Mouse (Mus musculus): ENCODE measurements around the gene Zc3h6.

Zc3h6 gene

GRCm38 (mm10) chr2:129024820-129025219, 57.6 kb downstream of the Zc3h6 start:
- DNase-seq (ENCODE audit: low spot score in 2 of 2) = no peak

GRCm38 (mm10) chr2:129035381-129035780, 68.2 kb downstream of the Zc3h6 start:
- DNase-seq (ENCODE audit: low spot score in 2 of 2) = no peak

GRCm38 (mm10) chr2:129038426-129038936, 71.3 kb downstream of the Zc3h6 start:
- peak in 1 of 2 experiments; percentile 30 for DNase-seq (ENCODE audit: low spot score in 2 of 2)

GRCm38 (mm10) chr2:129038937-129039631, 71.9 kb downstream of the Zc3h6 start:
- no peak for DNase-seq (ENCODE audit: low spot score in 2 of 2)

GRCm38 (mm10) chr2:129040567-129040966, 73.4 kb downstream of the Zc3h6 start:
- no peak for DNase-seq (ENCODE audit: low spot score in 2 of 2)

GRCm38 (mm10) chr2:129046172-129046845, 79.1 kb downstream of the Zc3h6 start:
- DNase-seq (ENCODE audit: low spot score in 2 of 2) = no peak

- no peak for DNase-seq (ENCODE audit: low spot score in 2 of 2)
Measured at GRCm38 (mm10) chr2:129046846-129047196, 79.6 kb downstream of the Zc3h6 start.

- no peak for DNase-seq (ENCODE audit: low spot score in 2 of 2)
Measured at GRCm38 (mm10) chr2:129047811-129048210, 80.6 kb downstream of the Zc3h6 start, which contains the start of gene Vinac1. Gene Vinac1 (minus strand): TSS chr2:129048172.

- no peak for DNase-seq (ENCODE audit: low spot score in 2 of 2)
Measured at GRCm38 (mm10) chr2:129052451-129052983, 85.3 kb downstream of the Zc3h6 start.

GRCm38 (mm10) chr2:129055741-129056140, 88.5 kb downstream of the Zc3h6 start:
- no peak for DNase-seq (ENCODE audit: low spot score in 2 of 2)

GRCm38 (mm10) chr2:129056597-129056996, 89.4 kb downstream of the Zc3h6 start:
- peak in 1 of 2 experiments; percentile 18 for DNase-seq (ENCODE audit: low spot score in 2 of 2)

- no peak for DNase-seq (ENCODE audit: low spot score in 2 of 2)
Measured at GRCm38 (mm10) chr2:129057256-129057655, 90.1 kb downstream of the Zc3h6 start.

- no peak for DNase-seq (ENCODE audit: low spot score in 2 of 2)
Measured at GRCm38 (mm10) chr2:129057920-129058361, 90.7 kb downstream of the Zc3h6 start.

- DNase-seq (ENCODE audit: low spot score in 2 of 2) = no peak
Measured at GRCm38 (mm10) chr2:129061456-129062059, 94.4 kb downstream of the Zc3h6 start.

- DNase-seq (ENCODE audit: low spot score in 2 of 2) = peak; percentile 66 to 74
Measured at GRCm38 (mm10) chr2:129065437-129066282, 98.5 kb downstream of the Zc3h6 start, which contains the start of gene Ttl. Gene Ttl (plus strand): TSS chr2:129065942.

GRCm38 (mm10) chr2:129066326-129066725, 99.1 kb downstream of the Zc3h6 start:
- DNase-seq (ENCODE audit: low spot score in 2 of 2) = peak; percentile 57 to 65

All from right cerebral cortex, adult 2 months (tissue).